Mouse (Mus musculus): ENCODE results near the gene Bag3. TPM values are rescaled to one million over a fixed set of nuclear protein-coding genes. Genes with fewer than 3 reads are reported as not detected.

Gene Bag3
- total and polyA plus RNA-seq, 3 experiments, result 148 to 296 (median 259) TPM

DNA sequence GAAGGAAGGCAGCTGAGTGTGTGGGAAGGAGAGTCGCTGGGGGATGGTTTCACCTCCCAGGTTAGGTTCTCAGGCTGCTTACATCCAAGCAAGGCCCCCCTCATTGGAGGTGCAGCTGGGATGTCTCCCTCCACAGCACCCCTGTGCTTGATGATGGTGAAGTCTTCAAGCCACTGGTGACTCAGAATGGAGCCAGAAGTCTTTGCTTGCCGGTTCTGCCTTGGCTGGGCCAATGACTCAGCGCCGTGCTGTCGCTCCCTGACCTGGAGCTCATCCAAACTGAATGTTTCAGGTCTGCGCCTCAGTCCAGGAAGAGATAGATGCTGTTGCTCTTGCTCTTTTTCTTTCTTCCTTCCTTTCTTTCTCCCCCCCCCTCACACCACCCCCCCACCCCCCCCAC, 8.5 kb downstream of the Bag3 start:
- peak overlapping the region; percentile 100 for H3K27ac ChIP-seq
- WGBS, result 3% methylated on average over 6 of the region's 6 CpGs
- peak overlapping the region; percentile 49; the same call in 1 of the 2 replicates for H3K9ac ChIP-seq (ENCODE audit: low read depth, low read length)
- peaks cover 54% of the 10 kb centered on the region for H3K4me1 ChIP-seq (ENCODE audit: control insufficient read depth, insufficient read depth, low read length)
- TF ChIP-seq POLR2A (IDR thresholded peaks at IDR 0.05; ENCODE audit: insufficient read depth, low read depth, low read length) (peak; percentile 36; the same call in 1 of the 2 replicates), EP300 (IDR thresholded peaks at IDR 0.05; ENCODE audit: insufficient read depth, low read depth, low read length) (0 out of 2 replicates have a peak, but pooled peaks have one; percentile 34), CTCF (IDR thresholded peaks at IDR 0.05) (no peak)
- peaks cover 36% of the 10 kb centered on the region for H3K36me3 ChIP-seq (ENCODE audit: control insufficient read depth, insufficient read depth, low read length)
- peaks cover 2% of the 10 kb centered on the region; the same call in 1 of the 2 replicates for H3K79me2 ChIP-seq (replicated peaks; ENCODE audit: control insufficient read depth, insufficient read depth, low read length)
- intact Hi-C loops (cut with DNase I), result no loop called here
- H3K27me3 ChIP-seq (ENCODE audit: control insufficient read depth, insufficient read depth, low read length), result no peaks in the 10 kb centered on the region
- peak; percentile 73 to 81 for DNase-seq
- peak overlapping the region; percentile 13; the same call in 1 of the 2 replicates for H3K4me3 ChIP-seq

DNA sequence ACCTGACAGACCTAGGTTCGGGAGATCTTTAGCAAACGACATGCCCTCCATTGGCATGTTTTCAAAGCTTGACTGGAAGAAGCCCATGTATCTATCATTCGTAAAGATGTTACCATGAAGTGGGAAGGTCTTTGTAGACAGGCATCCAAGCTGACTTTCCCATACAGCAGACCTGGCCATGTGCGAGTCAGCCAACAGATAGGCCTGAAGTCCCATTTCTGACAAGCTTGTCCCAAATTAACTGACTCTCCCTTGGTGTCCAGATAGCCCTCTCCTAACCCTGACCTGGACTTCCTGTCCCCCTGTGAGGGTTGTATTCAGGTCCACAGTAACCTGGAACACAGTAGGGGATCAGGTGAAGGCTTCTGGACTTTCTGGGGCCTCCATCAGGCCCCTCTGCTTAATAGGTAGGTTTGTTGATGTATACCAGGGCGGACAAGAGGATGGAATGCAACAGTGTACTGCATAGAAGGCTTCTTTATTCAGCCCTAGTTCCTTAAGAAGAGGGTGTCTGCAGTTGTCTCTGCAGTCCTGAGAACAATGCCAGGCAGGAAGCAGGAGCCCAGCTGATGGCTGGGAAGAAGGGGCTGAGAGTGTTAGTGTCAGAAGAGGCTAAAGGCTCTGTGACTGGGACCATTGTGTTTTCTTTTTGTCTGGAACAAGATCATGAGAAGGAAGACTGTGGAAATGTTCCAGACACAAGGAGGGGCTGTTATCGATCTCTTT, 9.2 kb downstream of the Bag3 start:
- Histone ChIP-seq H3K79me2 (replicated peaks; ENCODE audit: control insufficient read depth, insufficient read depth, low read length) (no peaks in the 10 kb centered on the region; the same call in 1 of the 2 replicates), H3K36me3 (ENCODE audit: control insufficient read depth, insufficient read depth, low read length) (peaks cover 39% of the 10 kb centered on the region), H3K4me1 (ENCODE audit: control insufficient read depth, insufficient read depth, low read length) (peaks cover 55% of the 10 kb centered on the region), H3K27me3 (ENCODE audit: control insufficient read depth, insufficient read depth, low read length) (no peaks in the 10 kb centered on the region), H3K4me3 (no peak overlapping the region), H3K27ac (peak overlapping the region; percentile 93), H3K9ac (ENCODE audit: low read depth, low read length) (peak overlapping the region; percentile 1; the same call in 1 of the 2 replicates)
- intact Hi-C loops (cut with DNase I), result no loop called here
- DNase-seq, result peak in 1 of 2 experiments; percentile 37
- TF ChIP-seq CTCF (IDR thresholded peaks at IDR 0.05) (no peak), EP300 (IDR thresholded peaks at IDR 0.05; ENCODE audit: insufficient read depth, low read depth, low read length) (no peak), POLR2A (IDR thresholded peaks at IDR 0.05; ENCODE audit: insufficient read depth, low read depth, low read length) (no peak)
- WGBS, result 24% methylated on average over 6 of the region's 6 CpGs

DNA sequence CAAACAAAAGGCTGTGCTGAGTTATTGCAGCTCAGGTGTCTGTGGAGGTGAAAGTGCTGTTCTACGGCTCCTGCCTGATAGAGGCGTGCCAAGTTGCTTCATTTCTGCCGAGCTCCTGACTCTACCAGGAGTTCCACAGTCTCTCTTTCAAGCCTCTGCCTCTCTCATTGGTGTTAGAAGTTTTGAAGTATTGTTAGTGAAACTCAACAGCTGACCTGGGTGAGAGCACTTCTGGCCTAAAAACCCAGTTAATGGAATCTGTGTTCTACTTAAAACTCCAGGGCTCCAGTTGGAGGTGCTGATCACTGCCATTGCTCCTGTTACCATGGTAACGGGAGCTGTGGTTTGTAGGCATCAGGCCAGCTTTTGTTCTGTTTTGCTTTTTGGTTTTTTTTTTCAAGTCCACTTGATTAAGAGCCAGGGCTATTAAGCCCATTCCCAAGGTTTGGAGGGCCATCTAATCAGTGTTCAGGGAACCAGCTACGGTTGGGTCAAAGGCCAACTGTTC, 11.6 kb downstream of the Bag3 start:
- no peak for DNase-seq
- Histone ChIP-seq H3K27ac (peak overlapping the region; percentile 93), H3K27me3 (ENCODE audit: control insufficient read depth, insufficient read depth, low read length) (no peaks in the 10 kb centered on the region), H3K9ac (ENCODE audit: low read depth, low read length) (no peak overlapping the region), H3K79me2 (replicated peaks; ENCODE audit: control insufficient read depth, insufficient read depth, low read length) (peaks cover 2% of the 10 kb centered on the region), H3K4me3 (no peak overlapping the region), H3K36me3 (ENCODE audit: control insufficient read depth, insufficient read depth, low read length) (peaks cover 54% of the 10 kb centered on the region), H3K4me1 (ENCODE audit: control insufficient read depth, insufficient read depth, low read length) (peaks cover 59% of the 10 kb centered on the region)
- TF ChIP-seq POLR2A (IDR thresholded peaks at IDR 0.05; ENCODE audit: insufficient read depth, low read depth, low read length), result no peak
- TF ChIP-seq EP300 (IDR thresholded peaks at IDR 0.05; ENCODE audit: insufficient read depth, low read depth, low read length), result no peak
- TF ChIP-seq CTCF (IDR thresholded peaks at IDR 0.05), result no peak
- WGBS, result 36% methylated on average over 5 of the region's 5 CpGs
- intact Hi-C loops (cut with DNase I), result no loop called here

DNA sequence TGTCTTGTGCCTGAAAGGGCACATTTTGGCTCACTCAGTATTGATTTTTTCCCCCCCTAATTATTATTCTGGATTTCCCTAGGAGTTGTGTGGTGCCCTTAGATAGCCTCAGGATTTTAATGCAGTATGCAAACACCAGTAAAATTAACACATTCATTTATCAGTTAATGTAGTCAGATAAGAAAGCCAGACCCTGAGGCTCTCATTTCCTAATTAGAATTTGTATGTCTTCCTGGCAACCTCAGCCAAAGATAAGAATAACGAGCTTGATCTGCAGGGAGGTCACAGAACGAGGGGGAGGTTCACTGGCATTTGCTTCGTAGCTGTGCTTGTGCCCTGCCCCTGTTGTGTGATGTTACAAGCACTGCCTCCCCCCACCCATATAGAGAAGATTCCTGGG, 12.7 kb downstream of the Bag3 start:
- 3% methylated on average over 3 of the region's 3 CpGs for WGBS
- H3K27ac ChIP-seq, result peak overlapping the region; percentile 93

DNA sequence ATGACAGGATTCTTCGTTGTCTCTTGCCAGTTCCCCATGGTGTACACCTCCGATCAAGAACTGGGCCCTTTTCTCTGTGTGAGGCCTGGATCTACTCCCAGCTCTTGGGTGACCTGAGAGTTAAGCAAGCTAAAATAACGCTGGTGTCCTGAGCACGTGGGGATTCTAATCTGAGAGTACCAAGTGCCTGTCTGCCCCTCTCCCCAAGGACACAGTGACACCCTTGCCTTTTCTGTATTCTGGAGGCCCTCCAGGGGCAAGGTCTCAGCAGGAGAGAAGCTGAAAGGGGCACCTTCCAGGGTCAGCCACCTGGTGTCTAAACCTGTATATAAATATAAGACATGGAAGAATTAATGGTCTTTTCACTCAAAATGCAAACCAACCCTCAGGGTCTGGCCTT, 14.3 kb downstream of the Bag3 start:
- no peaks in the 10 kb centered on the region for H3K27me3 ChIP-seq (ENCODE audit: control insufficient read depth, insufficient read depth, low read length)
- H3K4me1 ChIP-seq (ENCODE audit: control insufficient read depth, insufficient read depth, low read length), result peaks cover 68% of the 10 kb centered on the region
- WGBS, result 37% methylated on average over 4 of the region's 4 CpGs
- TF ChIP-seq EP300 (IDR thresholded peaks at IDR 0.05; ENCODE audit: insufficient read depth, low read depth, low read length) (peak; percentile 61; the same call in 1 of the 2 replicates), CTCF (IDR thresholded peaks at IDR 0.05) (peak; percentile 17; the same call in 1 of the 2 replicates), POLR2A (IDR thresholded peaks at IDR 0.05; ENCODE audit: insufficient read depth, low read depth, low read length) (no peak; the same call in 1 of the 2 replicates)
- H3K27ac ChIP-seq, result peak overlapping the region; percentile 93
- peak; percentile 48 to 77 for DNase-seq
- peak overlapping the region; percentile 53 for H3K9ac ChIP-seq (ENCODE audit: low read depth, low read length)
- peaks cover 68% of the 10 kb centered on the region for H3K36me3 ChIP-seq (ENCODE audit: control insufficient read depth, insufficient read depth, low read length)
- no peak overlapping the region for H3K4me3 ChIP-seq
- peaks cover 2% of the 10 kb centered on the region for H3K79me2 ChIP-seq (replicated peaks; ENCODE audit: control insufficient read depth, insufficient read depth, low read length)
- intact Hi-C loops (cut with DNase I), result no loop called here

More for the DNA sequence above, 12.7 kb downstream of the Bag3 start:
- Histone ChIP-seq H3K36me3 (ENCODE audit: control insufficient read depth, insufficient read depth, low read length) (peaks cover 61% of the 10 kb centered on the region), H3K4me1 (ENCODE audit: control insufficient read depth, insufficient read depth, low read length) (peaks cover 61% of the 10 kb centered on the region), H3K4me3 (no peak overlapping the region), H3K9ac (ENCODE audit: low read depth, low read length) (peak overlapping the region; percentile 40; the same call in 1 of the 2 replicates), H3K79me2 (replicated peaks; ENCODE audit: control insufficient read depth, insufficient read depth, low read length) (peaks cover 2% of the 10 kb centered on the region), H3K27me3 (ENCODE audit: control insufficient read depth, insufficient read depth, low read length) (no peaks in the 10 kb centered on the region)
- TF ChIP-seq EP300 (IDR thresholded peaks at IDR 0.05; ENCODE audit: insufficient read depth, low read depth, low read length) (no peak), CTCF (IDR thresholded peaks at IDR 0.05) (no peak), POLR2A (IDR thresholded peaks at IDR 0.05; ENCODE audit: insufficient read depth, low read depth, low read length) (no peak)
- DNase-seq, result no peak
- intact Hi-C loops (cut with DNase I), result no loop called here

DNA sequence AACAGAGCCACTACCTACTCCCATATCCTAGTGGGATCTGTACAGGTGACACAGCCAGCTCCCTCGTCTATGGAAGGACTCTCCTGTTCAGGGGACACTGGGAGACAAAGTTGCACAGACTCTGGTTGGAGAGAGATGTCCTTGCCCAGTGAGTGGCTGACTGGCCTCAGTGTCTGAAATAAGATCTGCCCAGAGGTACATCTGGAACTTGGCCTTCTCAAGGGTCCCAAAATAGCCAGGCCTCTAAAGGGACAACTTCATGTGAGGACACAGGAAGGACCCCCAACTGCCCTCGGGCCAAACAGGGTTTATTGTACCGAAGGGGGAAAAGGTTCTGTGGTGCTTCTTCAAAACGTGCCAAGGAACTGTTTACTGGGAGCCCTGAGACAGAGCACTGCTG, 14.8 kb downstream of the Bag3 start:
- 25% methylated on average over 4 of the region's 4 CpGs for WGBS
- peak overlapping the region; percentile 53 for H3K9ac ChIP-seq (ENCODE audit: low read depth, low read length)
- H3K36me3 ChIP-seq (ENCODE audit: control insufficient read depth, insufficient read depth, low read length), result peaks cover 66% of the 10 kb centered on the region
- intact Hi-C loops (cut with DNase I), result no loop called here
- TF ChIP-seq CTCF (IDR thresholded peaks at IDR 0.05) (no peak), POLR2A (IDR thresholded peaks at IDR 0.05; ENCODE audit: insufficient read depth, low read depth, low read length) (peak; percentile 24; the same call in 1 of the 2 replicates), EP300 (IDR thresholded peaks at IDR 0.05; ENCODE audit: insufficient read depth, low read depth, low read length) (peak; percentile 51; the same call in 1 of the 2 replicates)
- peak in 1 of 2 experiments; percentile 47 for DNase-seq
- no peak overlapping the region for H3K4me3 ChIP-seq
- H3K79me2 ChIP-seq (replicated peaks; ENCODE audit: control insufficient read depth, insufficient read depth, low read length), result peaks cover 2% of the 10 kb centered on the region
- H3K27me3 ChIP-seq (ENCODE audit: control insufficient read depth, insufficient read depth, low read length), result no peaks in the 10 kb centered on the region
- peaks cover 66% of the 10 kb centered on the region for H3K4me1 ChIP-seq (ENCODE audit: control insufficient read depth, insufficient read depth, low read length)
- peak overlapping the region; percentile 93 for H3K27ac ChIP-seq
